Mouse (Mus musculus) brain, embryonic 14.5 days (tissue): ENCODE results near the gene Akap13.
"Not testable (repeated sequence)": the region's sequence is repeated elsewhere in the genome, so short reads cannot be mapped to it uniquely, and the experiment has no call there.

Experiments used
- CTCF ChIP-seq: fragments of 200-500 bp; IDR thresholded peaks from 2 replicates; pipeline ENCODE4 v1.5.1; 2012; ENCODE audit warnings: inconsistent platforms, mild to moderate bottlenecking, moderate library complexity, borderline replicate concordance; ENCODE audit not compliant: insufficient read depth, insufficient read length; ENCODE audit errors: extremely low read depth
- POLR2A ChIP-seq: fragments of 200-500 bp; IDR thresholded peaks from 2 replicates; pipeline ENCODE4 v1.6.1; 2012; ENCODE audit warnings: mild to moderate bottlenecking, inconsistent platforms, borderline replicate concordance; ENCODE audit not compliant: poor library complexity, insufficient read depth, insufficient read length, severe bottlenecking; ENCODE audit errors: extremely low read depth

DNA sequence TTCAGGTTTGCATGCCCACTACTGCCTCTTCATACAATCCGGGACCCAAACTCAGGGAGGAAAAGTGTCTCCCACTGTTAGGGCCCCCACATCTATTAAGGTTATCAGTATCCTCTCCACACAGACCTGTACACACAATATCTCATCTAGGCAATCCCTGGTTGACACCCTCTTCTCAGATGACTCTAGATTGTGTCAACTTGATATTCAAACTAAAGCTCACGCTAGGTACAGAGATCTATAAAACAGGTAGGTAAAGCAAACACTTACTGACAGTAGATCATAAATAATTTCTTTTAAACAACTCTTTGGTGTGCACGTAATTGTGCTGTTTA, 333.4 kb downstream of the Akap13 start:
- TF ChIP-seq CTCF, POLR2A: not testable (repeated sequence)
